Mouse (Mus musculus): ENCODE data around the gene Acer3.

The Acer3 gene

DNA sequence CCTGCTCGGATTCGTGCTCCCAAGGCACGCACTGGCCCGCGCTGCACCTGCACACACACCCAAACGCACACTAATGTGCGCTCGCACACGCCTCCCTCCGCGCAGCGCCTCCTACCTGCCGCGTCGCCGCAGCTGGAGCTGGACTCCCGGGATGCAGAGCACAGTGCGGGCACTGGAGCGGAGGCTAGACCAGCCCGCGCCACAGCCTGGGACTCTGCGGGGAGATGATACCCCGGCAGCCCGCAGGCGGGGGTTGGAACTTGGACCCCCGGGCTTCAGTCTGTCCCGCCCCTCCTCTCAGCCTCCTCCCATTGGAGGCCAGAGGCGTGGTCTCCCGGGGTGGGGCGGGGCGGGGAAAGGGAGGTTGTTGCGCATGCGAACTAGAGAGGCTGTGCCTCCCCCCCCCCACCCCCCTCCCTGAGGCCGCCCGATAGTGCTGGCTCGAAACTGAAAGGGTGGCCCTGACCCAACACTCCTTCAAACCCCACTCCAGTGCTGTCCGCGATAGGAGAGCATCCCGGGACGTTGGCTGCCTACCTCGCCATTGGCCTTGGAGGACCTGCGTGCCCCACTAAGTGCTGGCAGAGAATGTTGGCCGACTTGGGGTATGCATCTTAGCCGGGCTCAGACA lies 143.0 kb downstream of the Acer3 start, which contains the start of gene Capn5:
TSS of gene Capn5 (minus strand) at position 346 of the 631 bp plus-strand sequence.
- DNase-seq = peak; percentile 73

DNA sequence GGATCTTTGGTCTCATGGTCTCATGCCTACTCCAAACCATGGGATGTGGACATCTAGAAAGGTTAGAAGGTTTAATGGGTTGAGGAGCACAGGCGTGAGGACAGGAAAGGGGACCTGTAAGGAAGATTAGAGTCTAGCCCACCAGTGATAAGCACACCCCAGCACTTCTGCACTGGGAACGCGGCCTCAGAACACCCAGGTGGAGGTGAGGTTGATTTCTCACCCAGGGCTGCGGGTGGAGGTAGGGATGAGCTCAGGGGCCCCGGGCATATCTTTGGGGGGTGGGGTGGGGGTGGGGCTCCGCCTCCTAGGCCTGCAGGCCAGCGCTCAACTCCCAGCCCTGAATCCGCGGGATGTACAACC lies 143.5 kb downstream of the Acer3 start:
- no peak for DNase-seq

DNA sequence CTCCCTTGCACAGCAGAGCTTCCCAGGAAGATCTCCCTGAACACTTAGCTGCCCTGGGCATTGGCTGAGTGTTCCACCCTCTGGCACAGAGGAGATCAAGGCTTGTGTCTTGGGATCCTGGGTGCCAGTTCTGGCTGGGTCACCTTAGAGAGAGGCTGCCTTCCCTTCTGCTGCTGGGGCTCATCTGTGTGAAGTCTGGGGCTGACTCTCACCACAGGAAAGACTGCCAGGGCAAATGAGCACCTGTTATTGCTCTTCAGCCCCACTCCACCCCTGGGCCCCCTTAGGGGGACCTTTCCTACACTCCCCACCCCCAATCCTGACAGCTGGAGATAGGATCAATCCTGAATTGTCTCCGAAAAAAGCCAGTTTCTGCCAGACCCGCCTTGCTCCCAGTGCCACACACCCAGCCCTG lies 143.9 kb downstream of the Acer3 start:
- DNase-seq = no peak

DNA sequence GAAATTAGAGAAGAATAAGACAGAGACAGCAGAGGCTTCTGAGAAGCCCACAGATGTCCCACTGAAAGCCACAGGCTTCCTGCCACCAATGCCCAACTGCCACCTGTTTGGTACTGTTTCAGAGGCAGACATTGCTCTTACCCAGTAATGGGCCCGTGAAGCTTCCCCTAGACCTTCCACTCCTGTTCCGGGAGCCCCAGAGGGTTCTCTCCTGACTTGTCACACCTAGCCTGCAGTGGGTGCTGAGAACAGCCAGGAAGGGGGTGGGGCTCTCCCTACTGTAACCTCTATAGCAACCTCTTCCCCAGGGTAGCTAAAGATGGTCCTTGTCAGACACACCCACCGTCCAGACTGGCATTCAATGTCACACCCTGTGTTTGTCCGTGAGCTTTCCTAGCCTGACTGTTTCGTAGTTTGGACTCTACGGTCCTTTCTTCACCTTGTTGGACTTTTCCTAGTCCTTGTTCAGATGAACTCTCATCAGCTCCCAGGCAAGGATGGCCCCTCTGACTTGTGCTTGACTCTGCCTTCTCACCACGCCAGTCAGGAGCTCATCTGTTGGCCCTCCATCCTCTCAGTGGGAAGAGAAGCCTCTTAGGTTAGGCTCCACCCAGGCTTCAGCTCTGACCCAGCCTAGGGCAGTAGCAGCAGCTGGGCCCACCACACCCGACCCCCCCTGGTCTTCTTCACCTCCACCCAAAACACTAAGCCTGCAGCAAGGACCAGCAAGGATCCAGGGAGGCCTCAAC lies 144.5 kb downstream of the Acer3 start:
- DNase-seq = peak; percentile 43

DNA sequence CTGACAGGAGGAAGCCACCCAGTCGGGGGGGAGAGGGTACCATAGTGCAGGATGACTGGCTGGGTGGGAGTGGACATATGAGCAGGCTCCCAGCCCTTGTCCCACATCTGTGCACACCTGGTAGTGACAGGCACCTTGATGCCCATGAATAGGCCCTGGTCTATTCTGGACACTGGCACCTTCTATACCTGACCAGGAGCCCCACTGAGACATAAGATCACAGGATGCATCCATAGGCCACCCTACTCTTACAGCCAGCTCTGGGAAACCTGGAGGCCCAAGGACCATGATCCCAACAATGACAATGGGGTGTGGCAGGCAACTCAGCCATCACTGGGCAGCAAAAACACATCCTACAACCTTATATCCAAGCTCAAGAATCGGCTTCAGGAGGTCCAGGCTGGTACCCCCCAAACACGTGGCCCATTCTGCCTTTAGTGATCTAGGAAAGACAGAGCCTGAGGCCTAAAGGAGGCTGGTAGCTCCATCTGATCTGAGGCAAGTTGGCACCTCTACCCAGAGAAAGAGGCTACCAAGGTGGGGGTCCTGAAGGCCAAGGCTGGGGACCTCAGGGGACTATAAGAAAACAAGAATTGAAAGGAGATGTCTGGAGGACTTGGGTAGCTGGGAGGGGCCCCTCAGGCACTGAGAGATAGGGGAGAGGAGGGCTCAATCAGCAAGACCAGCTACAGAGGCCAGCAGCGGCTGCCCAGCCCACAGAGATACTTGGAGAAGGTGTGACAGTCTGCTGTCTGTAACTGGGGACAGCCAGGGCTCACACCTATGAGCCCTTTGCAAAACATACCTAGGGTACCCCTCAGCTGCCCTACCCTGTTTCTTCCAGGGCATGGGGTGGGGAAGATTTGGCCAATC lies 145.9 kb downstream of the Acer3 start:
- DNase-seq = no peak

DNA sequence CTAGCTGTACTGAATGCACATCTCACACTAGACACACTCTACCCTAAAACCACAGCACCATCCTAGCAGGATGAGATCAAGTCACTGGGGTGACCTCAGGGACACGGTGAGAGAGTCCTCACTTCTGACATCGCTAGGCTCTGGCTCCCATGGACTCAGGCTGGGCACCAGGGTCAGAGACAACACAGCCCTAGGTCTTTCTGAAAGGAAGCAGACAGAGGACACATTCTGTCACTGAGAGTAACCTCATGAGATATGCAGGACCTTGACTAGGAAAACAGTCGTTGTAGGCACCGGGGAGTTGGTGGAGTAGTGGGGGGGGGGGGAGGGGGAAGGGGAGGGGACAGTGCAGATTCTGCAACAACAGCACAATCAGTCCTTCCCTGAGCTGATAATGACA lies 147.6 kb downstream of the Acer3 start:
- DNase-seq = no peak

DNA sequence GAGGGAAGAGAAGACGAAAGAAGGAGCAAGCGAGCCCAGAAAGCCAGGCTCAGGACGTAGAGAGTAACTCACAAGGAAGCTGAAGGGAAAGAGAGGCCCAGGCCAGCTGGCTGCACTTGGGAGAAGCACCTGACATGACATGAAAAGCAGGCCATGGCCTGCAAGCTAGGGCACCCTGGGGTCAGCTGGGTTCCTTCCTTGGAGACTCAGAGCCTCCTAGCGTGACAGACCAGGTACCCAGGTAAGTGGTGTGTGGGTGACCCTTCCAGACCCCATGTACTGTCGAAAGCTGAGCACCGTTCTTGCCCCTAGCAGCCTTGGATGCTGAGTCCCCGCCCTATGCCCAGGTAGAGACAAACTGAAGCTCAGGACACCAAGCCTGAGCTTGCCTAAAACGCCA lies 148.3 kb downstream of the Acer3 start:
- no peak for DNase-seq

DNA sequence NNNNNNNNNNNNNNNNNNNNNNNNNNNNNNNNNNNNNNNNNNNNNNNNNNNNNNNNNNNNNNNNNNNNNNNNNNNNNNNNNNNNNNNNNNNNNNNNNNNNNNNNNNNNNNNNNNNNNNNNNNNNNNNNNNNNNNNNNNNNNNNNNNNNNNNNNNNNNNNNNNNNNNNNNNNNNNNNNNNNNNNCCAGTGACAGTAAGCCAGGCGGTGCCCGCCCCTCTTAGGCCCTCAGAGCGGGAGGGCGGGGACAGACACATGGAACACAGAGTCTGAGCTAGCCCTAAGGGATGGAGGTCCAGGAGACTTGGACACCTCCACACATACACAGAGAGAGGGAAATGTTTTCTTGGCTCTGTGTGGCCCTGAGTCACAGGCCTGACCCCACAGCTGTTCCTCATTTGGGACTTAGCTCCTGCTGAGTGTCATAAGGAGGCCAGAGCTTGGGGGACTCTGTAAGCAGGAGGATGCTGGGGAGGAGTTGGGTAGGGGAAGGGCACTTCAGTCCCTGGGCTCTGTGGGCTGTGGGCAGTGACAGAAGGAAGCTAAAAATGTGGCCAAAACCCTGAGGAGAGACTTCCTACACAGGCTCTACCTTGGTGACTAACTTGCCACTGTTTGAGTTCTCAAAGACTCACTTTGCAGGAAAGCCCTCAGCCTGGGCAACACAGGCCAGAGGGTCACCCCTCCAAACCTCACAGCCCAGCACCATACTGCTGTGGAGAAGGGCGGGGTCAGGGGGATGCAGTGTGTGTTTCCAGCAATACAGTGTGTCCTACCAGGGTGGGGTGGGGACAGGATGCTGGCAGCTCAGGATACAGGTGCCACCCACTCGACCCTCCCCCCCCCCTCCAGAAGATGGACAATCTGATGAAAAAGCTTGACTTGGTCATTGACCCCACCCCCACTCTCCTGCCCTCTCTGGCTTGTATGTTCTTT lies 149.6 kb downstream of the Acer3 start:
- DNase-seq = no peak

DNA sequence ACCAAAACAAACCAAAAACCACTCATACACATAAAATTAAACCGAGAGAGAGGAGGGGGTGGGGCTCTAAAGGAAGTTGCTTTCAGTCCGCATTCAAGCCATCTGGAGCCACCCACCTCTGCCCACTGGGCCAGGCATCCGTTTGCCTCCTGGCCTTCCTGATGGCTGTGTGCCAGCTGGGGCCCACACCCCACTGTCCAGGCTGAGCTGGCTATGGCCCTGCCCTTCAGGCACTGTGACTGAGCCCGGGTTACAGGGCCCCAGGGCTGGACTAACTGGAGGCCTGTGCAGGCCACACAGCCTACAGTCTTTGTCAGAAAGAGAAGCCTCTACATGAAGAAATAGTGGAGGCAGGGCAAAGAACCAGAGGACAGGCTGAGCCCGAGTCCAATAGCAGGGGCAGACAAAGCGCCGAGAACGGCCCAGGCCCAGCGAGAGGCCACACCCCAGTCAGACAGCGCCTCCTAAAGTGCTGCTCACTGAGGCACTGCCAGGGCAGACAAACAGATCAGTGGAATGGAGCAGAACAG lies 155.9 kb downstream of the Acer3 start:
- no peak for DNase-seq

DNA sequence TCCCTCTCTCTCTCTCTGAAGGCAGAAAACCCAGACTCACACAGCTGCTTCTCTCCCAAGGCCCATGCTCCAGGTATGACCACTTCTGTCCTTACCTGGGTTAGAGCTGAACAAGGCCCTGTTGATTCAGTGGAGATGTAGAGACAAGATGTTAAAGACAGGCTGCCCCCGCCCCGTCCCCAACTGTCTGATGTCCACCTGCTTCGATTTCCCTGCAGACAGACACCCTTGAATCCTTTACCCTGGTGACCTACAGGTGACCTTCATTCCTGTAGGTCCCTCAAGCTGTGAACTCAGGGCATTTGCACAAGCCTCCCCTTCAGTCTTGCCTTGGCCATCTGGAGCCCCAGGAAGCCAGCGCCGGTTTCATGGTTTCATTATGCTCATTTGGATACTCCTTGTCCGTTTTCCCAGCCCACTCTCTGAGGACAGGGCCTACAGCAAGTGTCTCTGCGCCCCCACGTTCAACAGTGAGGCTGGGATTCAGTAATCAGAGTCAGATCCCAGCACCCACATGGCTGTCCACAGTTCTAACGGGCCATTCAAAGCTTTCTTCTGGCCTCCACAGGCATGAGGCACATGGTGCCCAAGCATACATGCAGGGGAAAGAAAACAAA lies 156.5 kb downstream of the Acer3 start:
- no peak for DNase-seq

DNA sequence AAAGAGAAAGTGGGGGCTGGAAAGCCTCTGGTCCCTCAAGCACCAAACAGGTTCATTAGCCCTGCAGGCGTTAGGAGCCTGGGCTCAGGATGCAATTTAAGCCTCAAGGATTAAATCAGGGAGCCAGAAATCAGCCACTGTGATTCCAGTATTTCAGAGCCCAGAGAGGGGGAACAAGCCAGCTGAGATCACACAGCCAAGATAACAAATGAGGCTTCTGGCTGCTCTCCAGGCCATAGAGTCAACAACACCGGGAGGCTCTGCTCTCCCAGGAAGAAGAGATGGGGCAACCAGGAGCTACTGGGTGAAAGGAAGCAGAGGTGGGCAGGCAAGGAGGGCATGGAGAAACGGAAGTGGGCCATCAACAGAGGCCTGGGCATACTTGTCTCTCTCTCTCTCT lies 157.3 kb downstream of the Acer3 start:
- DNase-seq = no peak

DNA sequence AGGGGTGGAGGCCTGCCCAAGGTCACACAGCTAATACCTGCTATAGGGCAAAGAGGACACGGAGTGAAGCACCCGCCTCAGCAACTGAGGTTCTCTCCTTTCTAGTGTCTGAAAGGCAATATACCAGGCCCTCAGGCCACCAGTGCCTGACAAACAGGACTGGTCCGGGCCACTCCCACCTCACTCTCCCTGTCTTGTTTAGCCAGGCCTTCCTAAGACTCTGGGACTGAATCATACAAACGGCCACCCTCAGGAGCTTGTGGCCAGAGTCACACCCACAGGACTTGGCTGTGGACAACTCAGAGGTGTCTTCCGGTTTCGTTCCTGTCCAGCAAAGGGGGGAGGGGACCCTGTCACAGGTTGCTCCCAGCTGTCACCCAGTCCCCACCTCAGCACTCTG lies 158.8 kb downstream of the Acer3 start:
- DNase-seq = no peak

DNA sequence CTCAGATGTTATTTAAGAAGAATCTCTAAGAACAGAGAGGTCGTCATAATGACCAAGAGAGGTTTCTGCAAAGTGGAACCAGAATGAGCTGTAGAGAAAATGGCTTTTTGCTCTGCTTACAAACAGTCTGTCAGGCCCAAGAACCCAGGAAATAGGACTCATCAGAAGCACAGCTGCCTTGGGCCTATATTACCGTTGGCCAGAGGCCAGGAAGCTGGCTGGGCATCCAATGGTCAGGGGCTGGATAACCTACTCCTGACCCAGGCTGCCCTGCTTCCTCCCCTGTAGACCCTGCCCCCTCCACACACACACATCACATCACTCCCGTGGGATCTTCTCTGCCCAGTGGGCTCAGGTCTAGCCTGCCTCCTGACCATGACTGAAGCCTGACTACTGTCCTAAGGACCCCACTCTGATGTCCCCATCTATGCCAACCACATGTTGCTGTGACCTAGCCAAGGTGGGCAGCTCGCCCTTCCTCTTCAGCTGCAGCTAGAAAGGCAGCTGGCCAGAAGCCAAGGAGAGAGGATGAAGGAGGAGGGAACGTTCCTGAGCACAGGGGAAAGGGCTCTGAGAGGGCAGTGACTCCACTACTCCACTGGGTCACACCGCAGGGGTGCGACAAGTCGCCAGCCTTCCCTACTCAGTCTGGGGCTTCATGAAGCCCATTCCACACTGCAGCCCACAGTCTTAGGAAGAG lies 160.8 kb downstream of the Acer3 start:
- DNase-seq = no peak

DNA sequence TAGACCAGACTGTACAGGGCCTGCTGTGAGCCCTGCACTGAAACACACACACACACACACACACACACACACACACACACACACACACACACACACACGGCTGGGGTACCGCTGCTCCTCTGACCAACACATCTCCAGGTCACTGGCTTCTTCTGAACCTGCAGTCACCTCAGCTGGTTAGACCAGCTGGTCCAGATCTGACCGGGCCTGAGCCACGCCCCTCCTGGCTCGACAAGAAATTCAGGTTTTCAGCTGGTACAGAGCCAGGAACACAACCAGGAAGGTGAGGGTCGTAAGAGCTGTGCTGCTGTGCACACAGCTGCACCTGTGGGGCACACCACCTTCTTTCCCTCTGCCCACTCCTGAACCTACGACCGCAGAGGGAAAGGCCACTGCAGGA lies 162.5 kb downstream of the Acer3 start:
- no peak for DNase-seq

DNA sequence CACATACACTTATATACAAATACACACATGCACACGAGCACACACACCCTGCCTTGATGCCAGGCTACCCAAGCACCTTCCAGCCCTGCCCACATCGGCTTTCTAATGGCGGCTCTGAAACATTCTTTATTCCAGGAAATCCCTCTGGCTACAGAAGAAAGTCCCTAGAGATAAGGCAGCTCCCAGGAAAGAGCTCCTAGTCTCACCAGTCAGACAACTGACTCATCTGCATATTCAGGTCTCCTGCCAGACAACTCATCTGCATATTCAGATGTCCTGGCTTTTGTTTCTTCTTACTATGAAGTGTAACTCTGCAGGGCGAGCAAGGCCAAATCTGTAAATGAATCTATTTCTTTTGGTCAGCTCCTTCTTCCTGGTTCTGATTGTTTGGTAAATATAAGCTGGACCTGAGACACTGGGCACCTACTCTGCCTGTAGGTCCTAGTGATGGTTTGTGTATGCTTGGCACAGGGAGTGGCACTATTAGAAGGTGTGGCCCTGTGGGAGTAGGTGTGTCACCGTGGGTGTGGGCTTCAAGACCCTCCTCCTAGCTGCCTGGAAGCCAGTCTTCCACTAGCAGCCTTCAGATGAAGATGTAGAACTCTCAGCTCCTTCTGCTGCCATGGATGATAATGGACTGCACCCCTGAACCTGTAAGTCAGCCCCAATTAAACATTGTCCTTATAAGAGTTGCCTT lies 163.2 kb downstream of the Acer3 start:
- no peak for DNase-seq
